13 mouse cellular contexts compared by ENCODE assay signal in the genomic region with DNA sequence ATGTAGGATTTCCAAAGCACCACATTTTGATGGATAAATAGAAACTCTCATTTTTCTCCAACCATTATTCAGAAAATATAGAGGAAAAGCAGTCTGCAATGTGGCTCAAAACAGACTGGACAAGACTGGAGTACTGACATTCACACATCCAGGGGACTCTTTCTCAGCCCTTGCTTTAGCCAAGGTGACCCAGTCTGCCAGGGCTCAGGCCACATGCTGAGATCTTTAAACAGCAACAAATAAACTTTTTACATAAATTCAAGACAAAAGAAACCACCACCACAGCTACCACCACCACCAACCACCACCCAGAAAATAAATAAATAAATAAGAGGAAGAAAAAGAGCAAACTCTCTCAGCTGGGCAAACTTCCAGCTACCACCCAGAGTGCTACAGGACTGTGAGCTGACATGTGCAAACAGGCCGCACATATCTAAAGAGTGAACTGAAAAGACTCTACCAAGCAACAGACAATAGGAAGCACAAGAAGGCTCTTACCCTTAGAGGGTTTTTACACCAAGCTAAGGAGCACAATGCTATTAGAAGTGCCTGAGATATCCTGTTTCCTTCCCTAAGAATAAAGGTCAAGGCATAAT.
A peak's percentile ranks its signal among the peaks of the same experiment; 100 is the strongest.
DNase-seq lines count a peak whose midpoint lies in the region; ATAC-seq lines count a peak whose summit lies in the region.
"Had no signal": no experiment of that assay in that cellular context is flagged by ENCODE, and none has a peak within 500 bp of the region (broad histone marks: within the 10 kb centered on the region; RNA-seq: fewer than 3 reads in every experiment).

No protein-coding gene starts in this region.

- no peak overlapping the region for H3K4me2 ChIP-seq in hindbrain, embryonic 16.5 days (ENCODE audit: low read length)
- H3K4me2 ChIP-seq in midbrain, embryonic 14.5 days (ENCODE audit: low read length): no peak overlapping the region
- H3K4me2 ChIP-seq in midbrain, embryonic 13.5 days (replicated peaks): no peak overlapping the region
- no peak overlapping the region for H3K4me2 ChIP-seq in embryonic facial prominence, embryonic 14.5 days (ENCODE audit: low read depth, low read length)
- no peak overlapping the region for H3K4me2 ChIP-seq in stomach, embryonic 16.5 days (ENCODE audit: low read depth, low read length)

- H3K4me3 ChIP-seq in hindbrain, embryonic 10.5 days: no peak overlapping the region
- no peak overlapping the region for H3K4me3 ChIP-seq in hindbrain, embryonic 16.5 days (ENCODE audit: low read length)
- H3K4me3 ChIP-seq in midbrain, embryonic 14.5 days (replicated peaks; ENCODE audit: low read depth, low read length): no peak overlapping the region
- H3K4me3 ChIP-seq in midbrain, embryonic 13.5 days (replicated peaks): no peak overlapping the region
- H3K4me3 ChIP-seq in embryonic facial prominence, embryonic 14.5 days (ENCODE audit: low read depth, low read length): no peak overlapping the region
- no peak overlapping the region for H3K4me3 ChIP-seq in stomach, embryonic 16.5 days (replicated peaks; ENCODE audit: low read length)
- H3K4me3 ChIP-seq: left cerebral cortex, adult 2 months had no signal

- no peaks in the 10 kb centered on the region for H3K9me3 ChIP-seq in hindbrain, embryonic 10.5 days
- H3K9me3 ChIP-seq in hindbrain, embryonic 16.5 days (ENCODE audit: control insufficient read depth, low read length): no peaks in the 10 kb centered on the region
- H3K9me3 ChIP-seq in midbrain, embryonic 14.5 days (ENCODE audit: control insufficient read depth, low read length): no peaks in the 10 kb centered on the region
- no peaks in the 10 kb centered on the region for H3K9me3 ChIP-seq in midbrain, embryonic 13.5 days
- H3K9me3 ChIP-seq in embryonic facial prominence, embryonic 14.5 days (ENCODE audit: control insufficient read depth, low read length): no peaks in the 10 kb centered on the region
- H3K9me3 ChIP-seq in stomach, embryonic 16.5 days (replicated peaks; ENCODE audit: control insufficient read depth, low read length): no peaks in the 10 kb centered on the region

- peaks cover 80% of the 10 kb centered on the region for H3K4me1 ChIP-seq in hindbrain, embryonic 10.5 days (replicated peaks)
- H3K4me1 ChIP-seq in hindbrain, embryonic 16.5 days (ENCODE audit: control insufficient read depth, insufficient read depth, low read depth, low read length): peaks cover 18% of the 10 kb centered on the region
- peaks cover 16% of the 10 kb centered on the region for H3K4me1 ChIP-seq in midbrain, embryonic 14.5 days (ENCODE audit: control insufficient read depth, insufficient read depth, low read length)
- H3K4me1 ChIP-seq in midbrain, embryonic 13.5 days (replicated peaks): peaks cover 33% of the 10 kb centered on the region
- peaks cover 41% of the 10 kb centered on the region for H3K4me1 ChIP-seq in embryonic facial prominence, embryonic 14.5 days (ENCODE audit: control insufficient read depth, insufficient read depth, low read length)
- H3K4me1 ChIP-seq in stomach, embryonic 16.5 days (ENCODE audit: control insufficient read depth, insufficient read depth, low read length): peaks cover 20% of the 10 kb centered on the region

- no peak for ATAC-seq in hindbrain, embryonic 16.5 days
- no peak for ATAC-seq in midbrain, embryonic 14.5 days (ENCODE audit: low FRiP score, low TSS enrichment)
- ATAC-seq in midbrain, embryonic 13.5 days: no peak
- ATAC-seq in embryonic facial prominence, embryonic 14.5 days (ENCODE audit: low read depth): peak; percentile 30; the same call in 1 of the 2 replicates
- peak; percentile 50; the same call in 1 of the 2 replicates for ATAC-seq in stomach, embryonic 16.5 days (ENCODE audit: insufficient read depth, low FRiP score)
- ATAC-seq: activated CD4-positive, CD25-positive, alpha-beta regulatory T cell, adult 4 months; liver, postnatal 0 days had no signal

- WGBS in hindbrain, embryonic 10.5 days: 9% methylated on average over 1 of the region's 1 CpGs
- 15% methylated on average over 1 of the region's 1 CpGs for WGBS in hindbrain, embryonic 16.5 days
- WGBS in midbrain, embryonic 14.5 days: 27% methylated on average over 1 of the region's 1 CpGs
- WGBS in midbrain, embryonic 13.5 days: 3% methylated on average over 1 of the region's 1 CpGs
- 46% methylated on average over 1 of the region's 1 CpGs for WGBS in embryonic facial prominence, embryonic 14.5 days
- 26% methylated on average over 1 of the region's 1 CpGs for WGBS in stomach, embryonic 16.5 days

- H3K9ac ChIP-seq in hindbrain, embryonic 16.5 days (ENCODE audit: low read depth, low read length): no peak overlapping the region
- no peak overlapping the region for H3K9ac ChIP-seq in midbrain, embryonic 14.5 days (replicated peaks; ENCODE audit: low read length)
- no peak overlapping the region for H3K9ac ChIP-seq in midbrain, embryonic 13.5 days (replicated peaks)
- no peak overlapping the region for H3K9ac ChIP-seq in embryonic facial prominence, embryonic 14.5 days (ENCODE audit: low read depth, low read length)
- H3K9ac ChIP-seq in stomach, embryonic 16.5 days (ENCODE audit: low read length): no peak overlapping the region
- H3K9ac ChIP-seq: liver, postnatal 0 days had no signal

- H3K27me3 ChIP-seq in hindbrain, embryonic 10.5 days (ENCODE audit: insufficient read depth, poor library complexity, severe bottlenecking): no peaks in the 10 kb centered on the region
- H3K27me3 ChIP-seq in hindbrain, embryonic 16.5 days (replicated peaks; ENCODE audit: control insufficient read depth, insufficient read depth, low read length): no peaks in the 10 kb centered on the region
- no peaks in the 10 kb centered on the region for H3K27me3 ChIP-seq in midbrain, embryonic 14.5 days (ENCODE audit: control insufficient read depth, insufficient read depth, low read length)
- H3K27me3 ChIP-seq in midbrain, embryonic 13.5 days: 0 out of 2 replicates have a peak, but pooled peaks cover 3% of the 10 kb centered on the region
- H3K27me3 ChIP-seq in embryonic facial prominence, embryonic 14.5 days (replicated peaks; ENCODE audit: control insufficient read depth, insufficient read depth, low read length): no peaks in the 10 kb centered on the region
- H3K27me3 ChIP-seq in stomach, embryonic 16.5 days (ENCODE audit: control insufficient read depth, insufficient read depth, low read length): no peaks in the 10 kb centered on the region

- 0 out of 2 replicates have a peak overlapping the region, but pooled peaks have one; percentile 45 for H3K27ac ChIP-seq in hindbrain, embryonic 10.5 days
- no peak overlapping the region for H3K27ac ChIP-seq in hindbrain, embryonic 16.5 days (ENCODE audit: low read depth, low read length)
- no peak overlapping the region for H3K27ac ChIP-seq in midbrain, embryonic 14.5 days (replicated peaks; ENCODE audit: low read depth, low read length)
- no peak overlapping the region for H3K27ac ChIP-seq in midbrain, embryonic 13.5 days
- no peak overlapping the region for H3K27ac ChIP-seq in embryonic facial prominence, embryonic 14.5 days (replicated peaks; ENCODE audit: low read depth, low read length)
- H3K27ac ChIP-seq in stomach, embryonic 16.5 days (ENCODE audit: low read length): no peak overlapping the region
- H3K27ac ChIP-seq: left cerebral cortex, adult 2 months had no signal

- DNase-seq in hindbrain, embryonic 10.5 days (ENCODE audit: low spot score): no peak
- DNase-seq in midbrain, embryonic 14.5 days: peak; percentile 48
- DNase-seq in embryonic facial prominence, embryonic 14.5 days (ENCODE audit: low spot score): peak; percentile 73
- no peak for DNase-seq in thymus, postnatal 25 days
- DNase-seq in MN1 (ENCODE audit: low spot score): no peak
- DNase-seq: gastrocnemius, postnatal 36 days; heart, postnatal 14 days; liver, postnatal 0 days had no signal

- no peaks in the 10 kb centered on the region for H3K36me3 ChIP-seq in hindbrain, embryonic 10.5 days
- no peaks in the 10 kb centered on the region for H3K36me3 ChIP-seq in hindbrain, embryonic 16.5 days (ENCODE audit: control insufficient read depth, insufficient read depth, low read length)
- no peaks in the 10 kb centered on the region for H3K36me3 ChIP-seq in midbrain, embryonic 14.5 days (ENCODE audit: control insufficient read depth, insufficient read depth, low read length)
- H3K36me3 ChIP-seq in midbrain, embryonic 13.5 days: no peaks in the 10 kb centered on the region
- no peaks in the 10 kb centered on the region for H3K36me3 ChIP-seq in embryonic facial prominence, embryonic 14.5 days (ENCODE audit: control insufficient read depth, insufficient read depth, low read length)
- no peaks in the 10 kb centered on the region for H3K36me3 ChIP-seq in stomach, embryonic 16.5 days (ENCODE audit: control insufficient read depth, insufficient read depth, low read length)

Comparison
In these comparisons a context has a peak if more than half of its experiments do, and no peak if none do; other contexts are left out.
1. DNase-seq: peak in midbrain, embryonic 14.5 days (single experiment) and embryonic facial prominence, embryonic 14.5 days (single experiment); none in hindbrain, embryonic 10.5 days (single experiment), thymus, postnatal 25 days (single experiment) and MN1 (single experiment).
2. ATAC-seq: peak in embryonic facial prominence, embryonic 14.5 days (single experiment) and stomach, embryonic 16.5 days (single experiment); none in hindbrain, embryonic 16.5 days (single experiment), midbrain, embryonic 14.5 days (single experiment) and midbrain, embryonic 13.5 days (single experiment).